Mouse (Mus musculus): ENCODE results near the gene Gjb1. TPM values are rescaled to one million over a fixed set of nuclear protein-coding genes. Genes with fewer than 3 reads are reported as not detected.
A peak's percentile ranks its signal among the peaks of the same experiment; 100 is the strongest.
"Not testable (repeated sequence)": the region's sequence is repeated elsewhere in the genome, so short reads cannot be mapped to it uniquely, and the experiment has no call there.

Gene Gjb1
- total RNA-seq (2022) = 10 to 100 TPM; 19.0 to 20.0 (median 19.3) TPM

DNA sequence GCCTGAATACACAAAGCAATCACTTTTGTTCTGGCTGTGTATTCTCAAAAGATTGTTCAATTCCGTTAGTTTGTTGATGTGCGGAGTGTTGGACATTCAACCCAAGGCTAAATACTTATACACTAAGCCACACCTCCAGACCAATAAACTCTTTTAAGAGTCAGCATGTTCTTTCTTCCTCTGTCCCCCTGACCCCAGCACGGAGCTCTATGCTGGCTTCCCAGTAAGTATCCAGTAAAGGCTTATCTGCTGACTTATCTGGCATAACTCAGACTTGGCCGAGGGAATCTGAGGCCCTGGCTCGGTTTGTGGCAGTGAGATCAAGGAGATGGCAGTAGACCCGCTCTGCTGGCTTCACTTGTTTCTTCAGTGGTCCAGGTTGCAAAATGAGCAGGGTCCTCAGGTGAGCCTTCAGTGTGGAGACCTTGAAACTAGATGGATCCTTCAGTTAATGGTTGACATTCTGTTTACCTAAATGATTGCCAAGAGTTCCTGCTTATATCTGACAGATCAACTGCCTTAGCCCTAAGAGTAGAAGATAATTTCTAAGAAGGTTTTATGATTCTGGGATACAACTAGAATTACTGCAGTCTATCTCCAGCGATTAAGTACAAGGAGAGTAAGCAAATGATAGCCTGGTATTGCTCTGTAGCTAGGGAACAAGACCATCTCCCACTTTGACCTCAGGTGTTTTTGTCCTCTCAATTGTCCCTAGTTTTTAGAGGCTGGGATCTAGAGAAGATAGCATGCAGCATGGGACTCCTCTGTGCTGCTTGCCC, at the start of gene Gjb1:
Gjb1 (plus strand) TSS at position 189 of the 779 bp plus-strand sequence.
- no peak for DNase-seq (ENCODE audit: low spot score in 2 of 2)

DNA sequence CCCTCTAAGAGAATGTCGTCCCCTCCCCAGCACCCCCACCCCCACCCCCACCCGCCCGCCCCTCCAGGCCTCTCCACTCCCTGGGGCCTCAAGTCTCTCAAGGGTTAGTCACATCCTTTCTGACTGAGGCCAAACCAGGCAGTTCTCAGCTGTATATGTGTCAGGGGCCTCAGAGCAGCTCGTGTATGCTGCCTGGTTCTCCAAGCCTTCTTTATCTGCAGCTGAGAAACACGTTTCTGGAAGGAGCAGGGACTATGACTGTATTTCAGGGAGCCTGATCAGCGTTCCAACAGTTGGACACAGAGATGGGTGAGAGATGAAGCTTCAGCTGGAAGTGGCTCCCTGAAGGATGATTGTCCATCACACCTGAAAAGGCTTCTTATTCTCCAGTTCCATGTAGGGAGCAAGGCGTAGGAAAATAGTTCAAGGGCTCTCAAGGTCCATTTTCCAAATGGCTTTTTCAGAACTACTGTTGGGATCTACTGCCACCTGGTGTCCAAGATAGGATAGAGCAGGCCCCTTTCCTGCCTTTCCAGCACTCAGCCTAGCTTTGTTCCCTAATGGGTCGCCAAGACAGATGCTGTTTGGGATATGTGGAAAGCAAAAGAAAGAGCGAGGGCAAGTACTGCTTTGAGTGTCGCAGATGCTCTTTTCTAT, 46.7 kb upstream of the Gjb1 start:
- DNase-seq (ENCODE audit: low spot score in 2 of 2) = peak in 1 of 2 experiments; percentile 31

DNA sequence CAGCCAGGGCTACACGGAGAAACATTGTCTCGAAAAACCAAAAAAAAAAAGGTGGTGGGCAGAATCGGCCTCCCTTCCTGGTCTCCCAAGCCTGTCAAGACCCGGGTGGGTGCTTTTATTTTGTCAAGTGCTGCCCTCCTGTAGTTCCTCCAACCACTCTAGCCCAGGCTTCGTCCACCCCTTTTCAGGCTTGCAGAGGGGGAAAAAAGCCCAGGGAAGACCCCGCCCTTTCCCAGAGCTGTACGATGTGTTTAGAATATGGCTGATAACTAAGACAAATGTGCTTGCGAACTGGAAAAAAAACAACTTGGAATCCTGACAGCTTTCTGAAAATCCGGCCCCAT, 44.2 kb upstream of the Gjb1 start:
- no peak for DNase-seq (ENCODE audit: low spot score in 2 of 2)

DNA sequence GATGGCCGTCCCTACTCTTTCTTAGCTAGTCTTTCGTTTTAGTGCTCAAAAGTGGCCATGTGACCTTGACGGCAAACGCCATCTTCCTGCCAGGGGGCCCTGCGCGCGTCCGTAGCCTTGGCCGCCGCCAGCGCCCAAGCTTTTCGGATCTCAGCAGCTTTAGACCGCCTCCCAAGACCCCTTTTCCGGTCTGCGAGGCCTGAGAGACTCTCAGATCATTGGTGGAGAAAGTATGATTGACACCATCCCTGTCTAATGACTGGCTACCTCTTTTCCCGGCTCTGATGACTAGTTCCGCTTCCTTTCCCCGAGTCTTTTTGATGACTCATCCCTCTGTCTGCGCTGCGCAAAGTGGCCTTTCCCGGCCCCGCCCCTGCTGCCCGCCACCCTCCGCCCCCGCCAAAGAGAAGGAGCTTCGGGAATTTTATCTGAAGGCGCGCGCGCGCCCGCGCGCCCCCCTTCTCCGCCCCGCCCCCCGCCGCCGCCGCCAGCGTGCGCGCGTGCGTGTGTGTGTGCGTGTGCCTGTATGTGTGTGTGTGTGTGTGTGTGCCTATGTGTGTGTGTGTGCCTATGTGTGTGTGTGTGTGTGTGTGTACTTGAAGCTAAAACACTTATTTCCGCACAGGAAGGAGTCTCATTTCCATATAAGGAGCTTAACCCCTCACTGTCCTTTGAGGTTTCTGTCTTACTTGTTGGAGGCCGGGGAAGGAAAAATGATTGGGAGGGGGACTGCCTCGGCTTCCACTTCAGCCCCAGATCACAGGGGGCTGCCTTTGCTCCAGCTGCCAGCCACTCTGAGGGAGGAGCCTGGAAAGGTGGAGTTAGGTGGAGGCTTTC, 43.6 kb upstream of the Gjb1 start:
- peak; percentile 62 to 94 for DNase-seq (ENCODE audit: low spot score in 2 of 2)

DNA sequence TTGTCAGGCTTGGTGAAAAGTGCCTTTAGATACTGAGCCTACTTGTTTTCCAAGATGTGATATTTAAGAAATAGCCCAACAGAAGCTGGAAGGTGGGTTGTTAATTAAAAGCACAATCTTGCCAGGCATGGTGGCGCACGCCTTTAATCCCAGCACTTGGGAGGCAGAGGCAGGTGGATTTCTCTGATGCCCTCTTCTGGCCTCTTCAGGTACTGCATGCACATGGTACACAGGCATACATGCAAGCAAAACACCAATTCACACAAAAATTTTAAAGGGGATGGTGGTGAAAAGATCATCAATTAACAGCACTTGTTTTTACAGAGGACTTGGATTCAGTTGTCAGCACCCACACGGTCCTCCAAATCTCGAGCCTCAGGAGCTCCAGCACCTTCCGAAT, 41.6 kb upstream of the Gjb1 start:
- no peak for DNase-seq (ENCODE audit: low spot score in 2 of 2)

DNA sequence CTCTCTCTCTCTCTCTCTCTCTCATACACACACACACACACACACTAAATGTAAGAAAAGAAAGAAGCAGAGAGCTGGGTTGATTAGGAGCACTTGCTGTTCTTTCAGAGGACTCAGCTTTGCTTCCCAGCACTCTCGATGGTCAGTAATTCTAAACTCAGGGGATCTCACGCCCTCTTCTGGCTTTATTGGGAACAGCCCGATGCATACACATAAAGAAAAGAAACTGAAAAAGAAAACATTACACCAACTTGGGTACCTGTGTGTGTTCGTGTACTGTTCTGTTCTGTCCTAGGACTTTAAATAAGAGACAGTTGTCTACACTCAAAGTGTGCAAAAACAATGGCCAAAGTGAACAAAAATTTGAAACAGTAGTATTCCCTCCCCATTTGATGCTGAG, 37.5 kb upstream of the Gjb1 start:
- no peak for DNase-seq (ENCODE audit: low spot score in 2 of 2)

DNA sequence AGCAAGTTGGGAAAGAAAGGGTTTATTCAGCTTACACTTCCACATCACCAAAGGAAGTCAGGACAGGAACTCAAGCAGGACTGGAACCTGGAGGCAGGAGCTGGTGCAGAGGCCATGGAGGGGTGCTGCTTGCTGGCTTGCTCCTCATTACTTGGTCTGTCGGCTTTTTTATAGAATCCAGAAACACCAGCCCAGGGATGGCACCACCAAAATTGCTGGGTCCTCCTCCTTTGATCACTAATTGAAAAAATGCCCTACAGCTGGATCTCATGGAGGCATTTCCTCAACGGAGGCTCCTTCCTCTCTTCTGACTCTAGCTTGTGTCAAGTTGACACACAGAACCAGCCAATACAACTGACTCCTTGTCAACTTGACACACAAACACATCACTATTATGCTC, 33.3 kb upstream of the Gjb1 start:
- DNase-seq (ENCODE audit: low spot score in 2 of 2) = not testable (repeated sequence)

DNA sequence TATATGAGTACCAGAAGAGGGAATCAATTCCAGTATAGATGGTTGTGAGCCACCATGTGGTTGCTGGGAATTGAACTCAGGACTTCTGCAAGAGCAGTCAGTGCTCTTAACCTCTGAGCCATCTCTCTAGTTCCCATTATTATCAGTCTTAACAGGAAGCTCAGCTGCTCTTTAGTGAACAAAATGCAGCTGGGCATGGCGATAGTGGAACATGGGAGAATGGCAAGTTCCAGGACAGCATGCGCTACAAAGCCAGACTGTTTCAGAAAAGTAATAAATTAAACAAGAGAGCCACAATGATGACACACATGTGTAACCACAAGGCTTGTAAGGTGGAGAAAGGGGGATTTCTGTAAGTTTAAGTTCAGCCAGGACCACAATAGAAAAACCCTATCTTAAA, 30.7 kb upstream of the Gjb1 start:
- DNase-seq (ENCODE audit: low spot score in 2 of 2) = no peak

DNA sequence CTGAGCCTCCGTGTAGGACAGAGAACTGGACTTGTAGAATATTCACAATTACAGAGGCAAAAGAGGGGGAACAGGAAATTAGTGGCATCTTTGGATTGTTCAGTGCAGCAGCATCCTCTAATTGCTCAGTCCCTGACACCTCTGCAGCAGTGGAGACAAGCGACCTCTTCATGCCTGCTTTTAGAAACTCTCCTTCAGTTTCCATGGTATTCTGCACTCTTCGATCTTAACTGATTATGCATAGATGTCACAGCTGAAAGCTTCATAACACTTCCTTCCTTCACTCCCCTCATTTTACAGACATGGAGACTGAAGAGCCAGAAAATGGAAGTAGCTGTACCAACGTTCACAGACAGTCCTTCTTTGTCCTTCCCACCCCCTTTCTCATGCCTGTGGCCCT, 29.7 kb upstream of the Gjb1 start:
- DNase-seq (ENCODE audit: low spot score in 2 of 2) = no peak

DNA sequence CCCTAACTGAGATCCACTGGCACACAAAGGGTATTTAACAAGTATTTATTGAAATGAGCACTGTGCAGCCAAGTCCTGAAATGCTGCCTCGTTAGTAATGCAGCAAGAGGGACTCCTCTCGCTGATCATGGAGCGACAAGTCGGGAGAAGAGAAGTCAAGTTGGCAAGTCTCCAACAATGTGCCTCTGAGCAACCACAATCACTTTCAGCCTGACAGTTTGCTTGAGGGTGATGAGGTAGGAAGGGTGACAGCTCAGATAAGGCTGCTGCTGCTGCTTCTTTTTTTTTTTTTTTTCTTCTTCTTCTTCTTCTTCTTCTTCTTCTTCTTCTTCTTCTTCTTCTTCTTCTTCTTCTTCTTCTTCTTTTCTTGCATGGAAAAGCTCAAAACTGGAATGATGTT, 25.0 kb upstream of the Gjb1 start:
- no peak for DNase-seq (ENCODE audit: low spot score in 2 of 2)

DNA sequence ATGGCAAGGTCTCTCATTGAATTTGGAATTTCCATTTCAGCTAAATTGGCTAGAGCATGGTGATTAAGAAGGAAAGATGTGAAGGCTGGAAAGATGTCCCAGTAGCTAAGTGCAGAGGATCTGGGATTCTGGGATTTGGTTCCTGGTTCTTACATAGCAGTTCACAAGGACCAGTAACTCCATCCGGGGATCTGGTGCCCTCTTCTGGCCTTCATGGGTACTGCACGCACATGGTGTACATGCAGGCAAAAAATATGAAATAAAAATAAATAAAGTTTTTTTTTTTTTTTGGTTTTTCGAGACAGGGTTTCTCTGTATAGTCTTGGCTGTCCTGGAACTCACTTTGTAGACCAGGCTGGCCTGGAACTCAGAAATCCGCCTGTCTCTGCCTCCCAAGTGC, 17.3 kb upstream of the Gjb1 start:
- not testable (repeated sequence) for DNase-seq (ENCODE audit: low spot score in 2 of 2)

DNA sequence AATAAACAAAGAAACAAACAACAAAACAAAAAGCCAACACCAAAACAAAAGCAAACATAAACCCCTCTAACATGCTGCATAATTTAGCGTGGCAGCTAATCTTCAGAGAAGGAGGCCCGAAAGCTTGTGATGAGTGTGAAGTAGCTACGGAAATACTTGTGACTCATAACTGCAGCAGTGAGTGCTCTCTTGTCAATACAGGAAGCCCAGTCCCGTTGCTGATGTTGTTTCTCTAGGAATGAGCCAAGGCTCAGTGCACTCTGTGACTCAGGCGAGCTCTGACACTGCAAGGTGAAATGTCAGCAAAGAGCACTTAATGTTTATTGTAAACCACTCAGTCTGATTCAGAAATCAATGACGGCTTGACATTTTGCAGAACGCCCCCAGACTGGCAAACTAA, 7.2 kb upstream of the Gjb1 start:
- DNase-seq (ENCODE audit: low spot score in 2 of 2) = no peak

DNA sequence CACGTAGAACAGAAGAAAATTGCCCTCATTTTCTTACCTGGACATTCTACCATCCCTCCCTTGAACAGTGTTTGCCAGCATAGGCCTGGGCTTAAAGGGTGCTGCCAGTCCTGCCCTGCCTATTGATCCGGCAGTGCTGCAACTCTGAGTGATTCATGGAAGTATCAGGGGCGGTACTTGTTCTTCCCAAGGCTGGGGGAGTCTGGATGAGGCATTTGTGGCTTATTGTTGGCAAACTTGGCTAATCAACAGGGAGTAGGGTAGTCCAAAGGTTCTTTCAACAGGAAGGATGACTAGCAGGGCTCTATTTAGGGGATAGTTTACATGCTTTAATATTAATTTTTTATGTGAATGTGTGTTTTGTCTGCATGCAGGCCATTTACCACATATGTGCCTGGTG, 5.6 kb upstream of the Gjb1 start:
- no peak for DNase-seq (ENCODE audit: low spot score in 2 of 2)

DNA sequence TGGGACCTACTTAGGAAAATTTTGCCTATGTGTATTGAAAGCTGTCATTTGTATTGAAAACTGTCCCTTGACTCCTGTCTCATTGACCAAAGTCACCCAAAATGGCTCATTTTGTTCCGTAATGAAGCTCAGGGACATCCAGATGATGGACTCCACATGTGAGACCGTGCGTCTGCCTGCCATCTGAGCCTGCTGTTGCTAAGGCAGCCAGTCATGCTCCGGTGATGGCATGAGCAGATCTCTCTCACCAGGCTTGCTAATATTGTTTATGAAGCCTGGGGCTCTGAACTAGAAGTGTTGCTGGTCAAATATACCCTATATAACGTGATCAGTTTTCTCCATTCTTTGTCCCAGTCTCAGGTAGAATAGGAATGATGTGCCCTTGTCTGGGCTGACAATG, 3.2 kb upstream of the Gjb1 start:
- DNase-seq (ENCODE audit: low spot score in 2 of 2) = no peak

DNA sequence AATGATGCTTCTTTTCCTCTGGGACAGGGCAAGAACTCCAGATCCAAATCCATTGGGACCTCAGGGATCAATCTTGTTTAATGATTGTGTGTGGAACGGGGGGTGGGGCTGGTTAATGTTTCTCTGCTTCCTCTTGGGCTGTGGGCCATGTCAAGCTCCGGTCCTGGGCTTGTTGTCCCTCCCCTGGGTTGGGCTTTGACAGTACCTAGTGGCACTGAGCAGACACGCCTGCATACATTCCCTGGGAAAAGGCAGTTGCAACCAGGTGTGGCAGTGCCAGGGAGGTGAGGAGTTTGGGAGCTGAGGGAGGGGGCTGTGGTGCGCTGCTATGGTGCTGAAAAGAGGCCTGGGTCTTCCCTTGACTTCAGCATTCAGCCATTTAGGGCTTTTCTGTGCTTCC, 898 bp downstream of the Gjb1 start:
- DNase-seq (ENCODE audit: low spot score in 2 of 2) = no peak

DNA sequence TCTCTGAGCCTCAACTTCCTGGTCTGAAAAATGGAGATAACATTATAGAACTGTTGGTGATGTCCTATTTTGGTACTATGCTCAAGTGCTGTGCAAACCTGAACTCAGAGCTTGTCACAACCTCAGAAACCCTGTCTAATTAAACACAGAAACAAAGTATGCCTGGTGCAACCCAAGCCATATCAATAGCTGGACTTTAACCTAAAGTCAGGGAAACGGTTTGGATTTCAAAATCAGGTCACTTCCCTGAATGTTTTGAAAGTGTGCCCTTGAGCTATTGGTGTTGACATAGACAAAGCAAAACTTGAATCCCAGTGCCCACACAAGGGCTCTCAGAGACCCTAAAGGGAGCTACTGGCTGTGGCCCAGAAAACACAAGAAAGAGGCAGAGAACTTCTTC, 3.6 kb downstream of the Gjb1 start:
- no peak for DNase-seq (ENCODE audit: low spot score in 2 of 2)

DNA sequence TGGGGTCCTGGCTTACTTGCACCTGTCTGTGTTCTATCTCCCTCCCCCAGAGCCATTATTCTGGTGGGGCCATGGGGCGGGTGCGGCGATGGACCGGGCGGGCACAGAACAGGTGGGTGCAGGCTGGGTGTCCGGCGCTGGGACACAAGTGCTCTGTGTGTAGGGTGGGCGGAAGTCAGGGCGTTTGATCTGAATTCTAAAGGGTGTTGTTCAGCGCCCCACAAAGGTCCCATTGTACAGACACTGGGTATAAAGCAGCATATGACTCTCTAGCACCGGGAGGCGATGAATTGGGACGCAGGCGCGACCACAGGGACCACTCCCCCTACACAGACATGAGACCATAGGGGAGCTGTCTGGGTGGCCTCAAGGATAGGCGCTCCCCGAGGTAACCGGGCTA, 7.3 kb downstream of the Gjb1 start:
- DNase-seq (ENCODE audit: low spot score in 2 of 2) = peak in 1 of 2 experiments; percentile 19

DNA sequence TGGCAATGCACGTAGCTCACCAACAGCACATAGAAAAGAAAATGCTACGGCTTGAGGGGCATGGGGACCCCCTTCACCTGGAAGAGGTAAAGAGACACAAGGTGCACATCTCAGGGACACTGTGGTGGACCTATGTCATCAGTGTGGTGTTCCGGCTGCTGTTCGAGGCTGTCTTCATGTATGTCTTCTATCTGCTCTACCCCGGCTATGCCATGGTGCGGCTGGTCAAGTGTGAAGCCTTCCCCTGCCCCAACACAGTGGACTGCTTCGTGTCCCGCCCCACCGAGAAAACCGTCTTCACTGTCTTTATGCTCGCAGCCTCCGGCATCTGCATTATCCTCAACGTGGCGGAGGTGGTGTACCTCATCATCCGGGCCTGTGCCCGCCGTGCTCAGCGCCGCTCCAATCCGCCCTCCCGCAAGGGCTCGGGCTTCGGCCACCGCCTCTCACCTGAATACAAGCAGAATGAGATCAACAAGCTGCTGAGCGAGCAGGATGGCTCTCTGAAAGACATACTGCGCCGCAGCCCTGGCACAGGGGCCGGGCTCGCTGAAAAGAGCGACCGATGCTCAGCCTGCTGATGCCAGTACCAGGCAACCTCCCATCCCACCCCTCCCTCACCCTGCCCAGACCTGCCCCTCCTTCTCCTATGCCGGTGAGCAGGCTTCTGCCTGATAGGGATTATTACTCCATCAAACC, 8.4 kb downstream of the Gjb1 start:
- DNase-seq (ENCODE audit: low spot score in 2 of 2) = no peak

DNA sequence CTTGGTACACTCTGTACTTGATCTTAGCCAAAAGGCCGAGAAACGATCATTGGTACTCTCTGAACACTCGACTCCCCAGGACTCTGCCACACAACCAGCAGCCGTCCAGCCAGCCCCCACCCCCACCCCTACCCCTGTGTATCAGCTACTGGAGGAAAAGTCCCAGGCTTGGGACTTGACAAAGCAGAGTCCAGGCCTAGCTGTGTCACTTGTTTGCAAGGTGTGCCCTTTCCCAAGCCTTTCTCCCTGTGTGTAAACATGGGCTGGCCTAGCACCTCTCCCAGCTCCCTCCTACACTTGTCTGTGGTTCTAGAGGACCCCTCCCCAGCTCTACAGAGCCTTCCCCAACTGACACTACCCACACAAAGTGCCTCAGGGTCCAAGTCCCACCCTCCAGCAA, 10.0 kb downstream of the Gjb1 start:
- no peak for DNase-seq (ENCODE audit: low spot score in 2 of 2)

DNA sequence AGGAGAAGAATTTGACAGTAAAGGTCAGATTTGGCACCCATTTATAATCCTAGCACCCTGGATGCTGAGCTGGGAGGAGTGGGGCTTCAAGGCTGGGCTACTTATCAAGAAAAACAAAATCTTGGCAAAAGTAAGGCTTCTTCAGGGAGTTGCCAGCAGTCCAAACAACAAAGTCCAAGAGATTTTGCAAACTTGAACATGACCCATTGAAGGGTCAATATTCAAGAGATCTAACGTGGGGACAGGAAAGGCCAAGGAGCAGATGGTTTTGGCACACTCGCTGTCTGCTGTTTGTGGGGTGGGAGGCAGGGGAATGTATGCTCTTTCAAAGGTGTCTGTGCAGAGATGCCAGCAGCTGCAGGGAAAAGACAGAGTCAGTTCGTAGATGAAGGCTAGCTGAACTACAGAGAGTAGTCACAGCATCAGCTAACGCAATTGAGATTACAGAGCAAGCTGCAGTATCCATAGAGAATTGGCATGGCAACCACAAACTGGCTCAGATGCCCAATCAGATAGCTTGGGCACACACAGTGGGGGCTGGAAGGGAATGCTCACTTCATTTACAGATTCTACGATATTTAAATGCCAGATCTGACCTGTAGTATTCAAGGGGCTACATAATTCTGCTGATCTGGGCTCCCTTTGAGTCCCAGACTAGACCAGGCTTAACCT, 12.8 kb downstream of the Gjb1 start:
- no peak for DNase-seq (ENCODE audit: low spot score in 2 of 2)

DNA sequence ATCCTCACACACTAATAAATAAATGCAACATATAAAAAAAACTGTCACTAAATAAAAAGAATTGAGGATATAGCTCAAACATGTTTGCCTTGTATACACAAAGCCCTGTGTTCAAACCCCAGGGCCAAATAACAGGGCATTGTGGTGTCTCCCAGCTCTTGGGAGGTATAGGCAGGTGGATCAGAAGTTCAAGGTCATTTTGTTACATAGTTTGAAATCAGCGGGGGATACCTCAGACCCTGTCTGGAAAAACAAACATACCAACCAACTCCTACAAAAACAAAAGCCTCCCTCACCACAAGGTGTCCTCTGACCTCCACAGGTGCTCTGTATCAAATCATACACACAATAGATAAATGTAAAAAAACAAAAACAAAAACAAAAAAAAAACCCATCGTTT, 18.2 kb downstream of the Gjb1 start:
- DNase-seq (ENCODE audit: low spot score in 2 of 2) = no peak

Measured in left cerebral cortex, adult 8-10 months (tissue).